Mouse (Mus musculus) hindbrain, postnatal 0 days (tissue): ENCODE measurements at regions not wholly inside any gene's neighbourhood (a gene's known extent, or its start where the extent isn't known, plus 50 kb on each side); places are given as distances from the start of the nearest gene placed in this dataset.

ENCODE experiments used
- ATAC-seq: fragments of 200-750 bp; cut with Nextera tagmentation; 2 replicates; pipeline ENCODE4 v1.8.0; 2017; ENCODE audit warnings: mild to moderate bottlenecking, moderate TSS enrichment, moderate library complexity
- DNase-seq: peaks from one replicate; pipeline ENCODE4 v3.0.0-alpha.2; 2015; ENCODE audit warnings: low spot score
- H3K27ac ChIP-seq: fragments of 300-500 bp; sonication (generic); 2 replicates; pipeline ENCODE4 v1.5.1; 2014; ENCODE audit warnings: mild to moderate bottlenecking
- H3K27me3 ChIP-seq: fragments of 300-500 bp; sonication (generic); 2 replicates; pipeline ENCODE4 v1.6.1; 2014; ENCODE audit warnings: low read length, mixed read lengths; ENCODE audit not compliant: insufficient read depth
- H3K36me3 ChIP-seq: fragments of 300-500 bp; sonication (generic); 2 replicates; pipeline ENCODE4 v1.6.1; 2014; ENCODE audit warnings: low read length, mixed read lengths; ENCODE audit not compliant: insufficient read depth
- H3K4me1 ChIP-seq: fragments of 300-500 bp; sonication (generic); 2 replicates; pipeline ENCODE4 v1.6.1; 2014; ENCODE audit warnings: antibody characterized with exemption, low read length, mixed read lengths; ENCODE audit not compliant: insufficient read depth
- H3K4me2 ChIP-seq: fragments of 300-500 bp; sonication (generic); 2 replicates; pipeline ENCODE4 v1.6.1; 2014; ENCODE audit warnings: low read depth, mild to moderate bottlenecking, low read length, moderate library complexity, mixed read lengths
- H3K4me3 ChIP-seq: fragments of 300-500 bp; sonication (generic); 2 replicates; pipeline ENCODE4 v1.5.1; 2014; ENCODE audit warnings: low read length
- H3K9ac ChIP-seq: fragments of 300-500 bp; sonication (generic); replicated peaks from 2 replicates; pipeline ENCODE4 v1.6.1; 2014; ENCODE audit warnings: mild to moderate bottlenecking, low read length, moderate library complexity, mixed read lengths
- H3K9me3 ChIP-seq: fragments of 300-500 bp; sonication (generic); 2 replicates; pipeline ENCODE4 v1.6.1; 2016; ENCODE audit warnings: low read length, mixed read lengths
- CTCF ChIP-seq: IDR thresholded peaks from 2 replicates; pipeline ENCODE4 v1.5.1; 2016; ENCODE audit warnings: antibody characterized with exemption, control low read depth, low read depth
- WGBS: fragments of 180-500 bp; shearing (Covaris S2); extraction: QIAGEN DNeasy Blood & Tissue Kit; methylation state at CpG from one replicate; pipeline ENCODE4 v1.1.7; 2014; 5-methylcytosine and 5-hydroxymethylcytosine counted together

- H3K27ac ChIP-seq, result no peak overlapping the region
- no peaks in the 10 kb centered on the region for H3K9me3 ChIP-seq
- no peak overlapping the region for H3K4me2 ChIP-seq
- no peaks in the 10 kb centered on the region for H3K4me1 ChIP-seq
- no peak overlapping the region for H3K9ac ChIP-seq
- no peak for TF ChIP-seq CTCF
- no peaks in the 10 kb centered on the region for H3K27me3 ChIP-seq
- WGBS, result 62% methylated on average over 2 of the region's 2 CpGs
- DNase-seq (peak; percentile 19), ATAC-seq (no peak)
- H3K36me3 ChIP-seq, result no peaks in the 10 kb centered on the region
- H3K4me3 ChIP-seq, result no peak overlapping the region
Observed at GRCm38 (mm10) chrX:131954851-131955250, 1733.9 kb downstream of the Pcdh19 start.
